Mouse (Mus musculus) heart, postnatal 10 days (tissue): ENCODE measurements around the gene Tnp2. TPM values are rescaled to one million over a fixed set of nuclear protein-coding genes. Genes with fewer than 3 reads are reported as not detected.

Source experiments
- DNase-seq, 2 experiments: peaks; one replicate each; pipeline ENCODE4 v3.0.0; 2021
- intact Hi-C: fragments of 180-260 bp; cut with DNase I; formaldehyde crosslinking; loops from one replicate; pipeline ENCODE4 v1.15.1; 2025
- total RNA-seq, 2 experiments: library from RNA; stranded (reverse); gene quantifications; 2 replicates each; pipeline ENCODE4 v1.2.3; 2021

Tnp2 gene
- total RNA-seq, 2 experiments from 2014 or later: not detected

DNA sequence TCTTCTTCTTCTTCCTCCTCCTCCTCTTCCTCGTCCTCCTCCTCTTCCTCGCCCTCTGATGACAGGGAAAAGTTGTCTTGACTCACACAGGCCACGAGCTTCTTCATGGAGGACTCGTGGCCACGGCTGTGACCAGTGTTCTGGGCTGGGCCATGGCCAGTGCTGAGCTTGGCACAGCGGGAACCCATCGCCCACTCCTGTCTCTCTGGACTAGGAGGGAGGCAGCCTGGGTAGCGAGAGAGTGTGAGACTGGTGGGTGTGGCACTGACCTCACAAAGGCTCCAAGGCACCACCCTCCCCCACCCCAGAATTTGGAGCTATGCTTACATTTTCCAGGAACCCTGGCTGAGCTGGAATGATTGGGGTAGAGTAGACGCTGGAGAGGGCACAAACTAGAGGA lies 2.2 kb upstream of the Tnp2 start, which contains the start of gene Prm3:
Prm3 (minus strand) TSS at position 213 of the 400 bp plus-strand sequence.
- intact Hi-C loops: no loop called here
- no peak for DNase-seq

DNA sequence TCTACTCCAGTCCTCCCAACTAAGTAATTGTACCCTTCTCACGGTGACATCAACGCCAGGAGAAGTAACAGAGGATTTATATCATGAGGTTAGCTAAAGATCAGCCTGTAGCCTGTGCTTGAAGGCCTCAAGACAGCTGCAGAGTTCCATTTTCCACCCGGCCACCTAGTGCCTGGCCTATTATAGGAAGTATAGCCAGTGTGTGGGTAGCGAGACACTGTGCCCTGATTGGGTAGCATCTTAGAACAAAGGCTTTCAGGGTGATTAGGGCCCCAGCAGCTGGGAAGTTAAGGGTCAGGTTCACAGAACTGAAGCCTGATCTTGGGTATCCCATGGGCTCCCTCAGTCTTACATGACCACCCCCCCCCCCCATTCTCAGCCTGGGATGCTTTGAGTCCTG lies 406 bp upstream of the Tnp2 start:
- intact Hi-C loops: loop anchor here (5.0 kb wide), 2 partner anchors 78 to 202 kb away; no protein-coding TSS in a partner anchor
- DNase-seq: no peak

DNA sequence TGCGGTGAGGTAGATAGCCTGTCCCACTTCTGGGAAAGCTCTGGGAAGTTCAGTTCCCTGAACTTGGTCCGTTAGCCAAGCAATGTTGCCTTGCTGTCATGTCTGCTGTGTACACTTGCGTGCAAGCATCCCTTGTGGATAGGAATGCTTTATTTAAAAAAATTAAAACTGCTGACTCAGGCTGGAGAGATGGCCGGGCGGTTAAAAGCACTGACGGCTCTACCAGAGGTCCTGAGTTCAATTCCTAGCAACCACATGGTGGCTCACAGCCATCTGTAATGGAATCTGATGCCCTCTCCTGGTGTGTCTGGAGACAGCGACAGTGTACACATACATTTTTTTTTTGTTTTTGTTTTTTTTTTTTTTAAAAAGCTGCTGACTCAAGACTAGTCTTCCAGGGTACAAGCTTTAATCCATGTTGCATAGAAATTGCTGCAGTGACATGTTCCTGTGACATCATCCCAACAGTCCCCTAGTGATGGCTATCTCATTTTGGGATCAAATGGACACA lies 857 bp downstream of the Tnp2 start:
- intact Hi-C loops: loop anchor here (2.0 to 5.0 kb wide), 4 partner anchors 61 to 217 kb away; no protein-coding TSS in a partner anchor
- DNase-seq: no peak

DNA sequence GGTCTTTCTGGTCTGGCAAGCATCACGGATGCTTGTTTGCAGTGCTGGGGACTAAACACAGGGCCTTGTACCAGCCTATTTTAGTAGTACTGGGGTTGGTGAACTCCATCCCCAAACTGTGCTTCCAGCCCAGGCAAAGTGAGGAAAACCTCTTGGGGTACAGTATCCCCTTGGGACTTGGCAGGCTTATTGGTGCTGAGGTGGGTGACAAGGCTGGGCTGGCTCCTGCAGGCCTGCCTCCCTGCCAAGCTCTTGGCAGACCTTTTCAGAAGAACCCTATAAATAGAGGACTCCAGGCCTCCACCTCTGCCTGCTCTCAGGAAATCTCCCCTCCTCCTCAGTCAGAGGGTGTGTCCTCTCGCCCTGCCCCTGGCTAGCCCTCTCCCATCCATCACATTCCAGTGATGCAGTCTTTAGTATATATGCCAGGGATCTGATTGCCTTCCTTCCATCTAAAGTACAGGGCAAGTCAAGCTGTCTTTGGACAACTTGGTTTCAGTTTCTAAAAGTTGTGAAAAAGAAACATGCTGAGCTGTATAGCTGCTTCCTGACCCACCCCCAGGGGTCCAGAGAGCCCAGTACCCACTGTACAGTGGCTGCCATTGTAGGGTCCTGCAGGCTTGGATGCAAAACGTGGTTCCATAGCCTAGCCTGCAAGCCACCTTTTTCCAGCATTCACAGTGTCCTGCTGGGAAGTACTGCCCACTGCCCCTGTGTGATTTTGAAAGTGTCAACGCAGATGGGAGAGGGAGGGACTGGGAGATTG lies 1.5 kb downstream of the Tnp2 start:
- intact Hi-C loops: loop anchor here (2.0 to 5.0 kb wide), 4 partner anchors 62 to 216 kb away; no protein-coding TSS in a partner anchor
- peak; percentile 61 to 65 for DNase-seq

GRCm38 (mm10) chr16:10786288-10786687 lies 2.2 kb downstream of the Tnp2 start:
- intact Hi-C loops: loop anchor here (2.0 to 5.0 kb wide), 4 partner anchors 63 to 215 kb away; no protein-coding TSS in a partner anchor

DNA sequence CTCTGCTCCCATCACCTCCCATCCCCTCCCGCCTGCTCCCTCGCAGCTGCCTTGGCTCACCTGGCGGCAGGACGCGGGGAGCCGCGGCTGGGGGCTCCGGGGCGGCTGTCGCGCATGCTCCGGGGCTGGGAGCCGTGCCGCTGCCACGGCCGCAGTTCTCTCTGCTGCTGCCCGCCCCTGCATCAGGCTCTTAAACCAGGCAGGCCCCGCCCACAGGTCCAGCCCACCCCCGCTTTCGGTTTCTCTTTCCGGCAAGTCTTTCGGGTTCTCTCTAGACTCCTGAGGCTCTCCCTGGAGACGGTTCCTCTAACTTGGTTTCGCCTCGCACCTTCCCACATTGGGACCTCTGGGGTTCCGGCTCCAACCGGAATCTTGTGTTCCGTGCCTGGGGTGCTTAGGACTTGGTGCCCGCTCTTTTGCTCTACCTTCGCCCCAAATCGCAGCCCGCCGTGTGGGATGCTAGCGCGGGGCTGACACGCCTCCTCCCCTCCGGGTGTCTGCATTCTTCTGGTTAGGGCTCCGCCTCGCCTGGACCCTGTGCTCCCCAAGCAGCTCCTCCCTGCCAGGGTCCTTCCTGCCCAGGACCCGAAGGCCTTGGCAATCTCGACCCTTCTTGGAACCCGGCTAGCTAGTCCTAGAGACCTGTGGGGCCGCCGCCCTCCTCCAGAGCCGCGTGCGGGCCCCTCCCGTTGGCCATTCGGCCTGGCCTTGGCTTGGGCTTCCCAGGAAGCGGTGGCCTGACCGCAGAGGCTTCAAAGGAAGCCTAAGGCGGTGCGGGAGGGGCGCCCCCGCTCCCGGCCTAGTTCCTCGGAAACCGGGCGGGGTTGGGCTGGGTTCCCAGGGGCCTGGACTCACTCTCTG lies 2.9 kb downstream of the Tnp2 start, which contains the start of gene Socs1:
Socs1 (minus strand) TSS at position 166 of the 861 bp plus-strand sequence.
- peak; percentile 88 to 91 for DNase-seq

More at GRCm38 (mm10) chr16:10786288-10786687, 2.2 kb downstream of the Tnp2 start:
- peak; percentile 91 to 92 for DNase-seq

DNA sequence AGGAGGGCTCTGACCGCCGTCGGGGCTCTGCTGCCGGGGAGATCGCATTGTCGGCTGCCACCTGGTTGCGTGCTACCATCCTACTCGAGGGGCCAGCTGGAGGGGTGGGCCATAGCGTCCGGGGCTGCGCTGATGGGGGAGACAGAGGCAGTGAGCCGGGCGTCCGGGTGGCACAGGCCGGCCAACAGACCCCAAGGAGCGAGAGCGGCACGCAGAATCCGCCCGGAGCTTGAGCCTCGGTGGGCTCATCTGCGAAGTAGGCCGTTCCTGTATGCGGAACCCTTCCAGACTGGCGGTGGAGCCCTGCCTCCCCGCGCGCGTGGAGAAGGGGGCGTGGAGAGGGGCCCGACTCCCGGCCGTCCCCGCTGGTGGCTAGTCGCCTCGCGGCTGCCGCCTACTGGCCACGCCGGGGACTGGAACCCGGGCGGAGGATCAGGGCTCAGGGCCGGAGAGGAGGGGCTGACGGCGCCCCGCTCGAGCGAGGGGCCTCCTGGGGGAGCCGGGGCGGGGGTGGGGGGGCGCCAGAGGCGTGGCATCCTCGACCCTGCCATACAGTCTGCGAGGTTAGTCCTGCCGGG lies 3.6 kb downstream of the Tnp2 start:
- peak; percentile 96 to 97 for DNase-seq
- intact Hi-C loops: loop anchor here (1.0 to 5.0 kb wide), 5 partner anchors 46 to 198 kb away; no protein-coding TSS in a partner anchor

More for the DNA sequence above, 2.9 kb downstream of the Tnp2 start, which contains the start of gene Socs1:
- intact Hi-C loops: loop anchor here (1.0 to 5.0 kb wide), 7 partner anchors 47 to 215 kb away; no protein-coding TSS in a partner anchor

GRCm38 (mm10) chr16:10783883-10784792 lies 4.3 kb downstream of the Tnp2 start:
- intact Hi-C loops: loop anchor here (2.0 kb wide), 1 partner anchor 45 kb away; no protein-coding TSS in a partner anchor

GRCm38 (mm10) chr16:10783451-10783850 lies 5.0 kb downstream of the Tnp2 start:
- DNase-seq: no peak
- intact Hi-C loops: no loop called here

More at GRCm38 (mm10) chr16:10783883-10784792, 4.3 kb downstream of the Tnp2 start:
- peak; percentile 47 to 60 for DNase-seq

GRCm38 (mm10) chr16:10783152-10783434 lies 5.4 kb downstream of the Tnp2 start:
- no peak for DNase-seq
- intact Hi-C loops: no loop called here

GRCm38 (mm10) chr16:10782377-10783151 lies 5.9 kb downstream of the Tnp2 start:
- intact Hi-C loops: no loop called here
- DNase-seq: no peak

DNA sequence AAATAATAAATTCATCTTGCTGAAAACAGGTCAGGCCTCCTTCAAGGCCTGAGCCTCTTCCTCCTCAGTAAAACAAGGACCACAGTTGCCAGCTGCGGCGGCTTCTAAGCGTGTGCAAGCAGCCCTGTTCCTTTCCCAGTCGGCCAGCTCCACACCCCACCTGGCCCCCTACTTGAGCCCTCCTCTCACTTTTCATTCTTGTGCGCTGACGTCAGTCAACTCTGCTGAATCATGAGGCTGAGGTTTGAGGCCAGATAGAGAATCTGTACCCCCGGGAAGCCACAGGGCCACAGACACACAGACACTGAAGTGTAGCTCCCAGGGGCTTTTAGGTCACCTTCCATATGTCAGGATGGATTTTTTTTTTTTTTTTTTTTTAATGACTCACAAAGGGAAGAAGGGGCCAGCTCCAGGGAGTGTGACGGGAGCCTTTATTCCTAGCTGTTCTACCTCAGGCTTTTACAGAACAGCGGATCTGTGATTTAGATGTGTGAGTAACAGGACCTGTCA lies 6.5 kb downstream of the Tnp2 start:
- intact Hi-C loops: no loop called here
- no peak for DNase-seq

DNA sequence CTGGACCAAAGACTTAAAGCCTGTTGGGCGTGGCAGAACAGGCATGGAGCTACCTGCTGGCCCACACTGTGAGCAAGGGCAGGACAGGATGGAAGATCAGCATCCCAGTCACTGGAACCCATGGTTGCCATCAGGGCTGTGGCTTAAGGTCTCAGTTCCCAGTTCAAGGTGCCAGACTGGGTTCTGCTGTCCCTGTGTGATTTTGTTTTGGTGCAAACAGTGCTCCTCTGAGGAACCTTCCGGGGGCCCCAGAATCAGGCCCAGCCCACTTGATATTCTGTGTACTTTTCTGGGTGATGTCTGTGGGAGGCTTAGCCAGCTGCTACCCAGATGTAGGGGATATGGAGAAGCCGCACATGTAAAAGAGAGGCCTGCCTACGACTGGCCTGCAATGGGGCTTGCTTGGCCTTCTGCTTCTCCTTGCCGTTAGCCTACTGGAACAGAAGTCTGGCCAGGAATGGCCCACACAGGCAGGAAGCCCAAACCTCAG lies 7.8 kb downstream of the Tnp2 start:
- DNase-seq: no peak
- intact Hi-C loops: no loop called here

GRCm38 (mm10) chr16:10777579-10778160 lies 10.8 kb downstream of the Tnp2 start:
- peak in 1 of 2 experiments; percentile 27 for DNase-seq
- intact Hi-C loops: no loop called here

- DNase-seq: no peak
- intact Hi-C loops: no loop called here
Measured at GRCm38 (mm10) chr16:10776322-10776721, 12.1 kb downstream of the Tnp2 start.

- intact Hi-C loops: no loop called here
- no peak for DNase-seq
Measured at GRCm38 (mm10) chr16:10774726-10775125, 13.7 kb downstream of the Tnp2 start.

- no peak for DNase-seq
- intact Hi-C loops: no loop called here
Measured at GRCm38 (mm10) chr16:10773543-10773942, 14.9 kb downstream of the Tnp2 start.
